Mouse (Mus musculus): Measurements from ENCODE around the gene Tnfrsf13c. TPM values are rescaled to one million over a fixed set of nuclear protein-coding genes. Genes with fewer than 3 reads are reported as not detected.
A peak's percentile ranks its signal among the peaks of the same experiment; 100 is the strongest.

Tnfrsf13c gene
- polyA plus RNA-seq, 1 experiment from 2014 or later: 0.20 TPM

GRCm38 (mm10) chr15:82223251-82223650 lies 918 bp downstream of the Tnfrsf13c start:
- Histone ChIP-seq H3K4me1 (peaks cover 25% of the 10 kb centered on the region), H3K27me3 (ENCODE audit: insufficient read depth, poor library complexity, severe bottlenecking) (peaks cover 81% of the 10 kb centered on the region), H3K36me3 (no peaks in the 10 kb centered on the region), H3K9me3 (no peaks in the 10 kb centered on the region), H3K4me3 (peak overlapping the region; percentile 56), H3K27ac (0 out of 2 replicates have a peak overlapping the region, but pooled peaks have one; percentile 7)
- WGBS: 13% methylated on average over 7 of the region's 7 CpGs
- DNase-seq (ENCODE audit: low spot score): no peak

GRCm38 (mm10) chr15:82221104-82221860 lies 2.9 kb downstream of the Tnfrsf13c start:
- Histone ChIP-seq H3K4me3 (no peak overlapping the region), H3K27me3 (ENCODE audit: insufficient read depth, poor library complexity, severe bottlenecking) (peaks cover 91% of the 10 kb centered on the region), H3K4me1 (peaks cover 38% of the 10 kb centered on the region), H3K36me3 (no peaks in the 10 kb centered on the region), H3K27ac (0 out of 2 replicates have a peak overlapping the region, but pooled peaks have one; percentile 4), H3K9me3 (no peaks in the 10 kb centered on the region)
- WGBS: 64% methylated on average over 14 of the region's 14 CpGs
- DNase-seq (ENCODE audit: low spot score): no peak

GRCm38 (mm10) chr15:82220003-82220675 lies 4.0 kb downstream of the Tnfrsf13c start:
- Histone ChIP-seq H3K27ac (no peak overlapping the region), H3K4me3 (no peak overlapping the region), H3K4me1 (peaks cover 46% of the 10 kb centered on the region), H3K27me3 (ENCODE audit: insufficient read depth, poor library complexity, severe bottlenecking) (peaks cover 92% of the 10 kb centered on the region), H3K36me3 (no peaks in the 10 kb centered on the region), H3K9me3 (no peaks in the 10 kb centered on the region)
- 65% methylated on average over 12 of the region's 12 CpGs for WGBS
- no peak for DNase-seq (ENCODE audit: low spot score)

DNA sequence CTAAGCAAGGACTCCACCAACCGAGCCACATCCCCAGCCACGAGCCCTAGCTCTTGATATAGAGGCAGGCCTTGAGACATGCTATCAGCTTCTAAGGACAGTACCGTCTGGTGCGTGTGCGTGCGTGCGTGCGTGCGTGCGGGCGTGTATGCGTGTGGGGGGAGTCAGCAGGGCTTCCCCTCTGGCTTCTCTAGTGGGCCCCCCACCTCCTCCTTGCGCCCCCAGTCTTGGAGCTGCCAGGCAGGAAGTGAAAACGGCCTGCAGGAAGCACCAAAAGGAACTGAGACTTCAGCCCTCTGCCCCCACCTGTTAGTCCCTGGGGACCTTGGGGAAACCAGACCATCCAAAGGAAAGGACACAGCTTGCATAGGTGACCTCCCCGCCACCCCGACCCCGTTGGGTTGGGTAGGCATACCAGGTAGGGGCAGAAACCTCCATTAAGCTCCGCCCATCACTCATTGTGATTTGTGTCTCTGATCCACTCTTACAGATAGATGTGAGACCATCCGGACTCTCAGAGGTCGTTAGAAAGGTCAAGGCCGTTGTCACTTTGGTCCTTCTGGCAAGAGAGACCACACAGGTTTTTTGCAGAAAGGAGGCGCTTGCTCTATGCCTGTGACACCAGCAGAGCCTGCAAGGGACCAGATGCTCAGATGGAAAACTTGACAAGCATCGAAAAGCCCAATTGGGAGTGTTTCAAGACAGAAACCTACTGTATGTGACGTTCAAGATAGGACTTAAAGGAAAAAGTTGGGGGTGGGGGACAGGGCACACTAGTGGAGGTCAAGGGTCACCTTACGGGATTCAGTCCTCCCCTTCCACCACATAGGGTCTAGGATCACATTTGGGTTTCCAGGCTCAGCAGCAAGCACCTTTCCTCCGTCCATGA lies 5.1 kb downstream of the Tnfrsf13c start:
- peaks cover 92% of the 10 kb centered on the region for H3K27me3 ChIP-seq (ENCODE audit: insufficient read depth, poor library complexity, severe bottlenecking)
- H3K4me1 ChIP-seq: peaks cover 38% of the 10 kb centered on the region
- WGBS: 71% methylated on average over 26 of the region's 26 CpGs
- no peak overlapping the region for H3K4me3 ChIP-seq
- no peak for DNase-seq (ENCODE audit: low spot score)
- no peak overlapping the region for H3K27ac ChIP-seq
- no peaks in the 10 kb centered on the region for H3K36me3 ChIP-seq
- H3K9me3 ChIP-seq: no peaks in the 10 kb centered on the region

GRCm38 (mm10) chr15:82217980-82218379 lies 6.2 kb downstream of the Tnfrsf13c start:
- Histone ChIP-seq H3K9me3 (no peaks in the 10 kb centered on the region), H3K4me3 (no peak overlapping the region), H3K27me3 (ENCODE audit: insufficient read depth, poor library complexity, severe bottlenecking) (peaks cover 92% of the 10 kb centered on the region), H3K4me1 (peaks cover 32% of the 10 kb centered on the region), H3K27ac (no peak overlapping the region), H3K36me3 (no peaks in the 10 kb centered on the region)
- no peak for DNase-seq (ENCODE audit: low spot score)
- 26% methylated on average over 9 of the region's 9 CpGs for WGBS

DNA sequence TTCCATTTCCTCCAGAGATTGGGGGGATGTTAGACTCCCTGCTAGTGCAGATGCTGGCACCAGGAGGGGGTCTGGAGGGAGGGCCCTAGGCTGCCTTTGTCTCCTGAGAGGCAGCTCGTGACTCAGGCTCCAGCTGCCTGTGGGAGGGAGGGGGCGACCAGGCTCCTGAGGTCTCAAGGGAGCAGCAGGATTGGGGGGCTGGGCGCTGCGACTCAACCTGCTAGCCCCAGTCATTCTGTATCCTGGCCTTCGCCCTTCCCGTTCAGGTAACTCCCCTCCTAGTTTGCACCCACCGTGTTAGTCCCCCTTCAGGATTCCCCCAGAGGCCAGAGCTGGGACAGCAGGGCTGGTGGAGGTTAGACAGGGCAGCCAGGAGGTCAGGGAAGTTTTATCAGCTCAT lies 7.1 kb downstream of the Tnfrsf13c start:
- no peaks in the 10 kb centered on the region for H3K9me3 ChIP-seq
- no peak overlapping the region for H3K27ac ChIP-seq
- H3K4me3 ChIP-seq: no peak overlapping the region
- 15% methylated on average over 7 of the region's 7 CpGs for WGBS
- H3K27me3 ChIP-seq (ENCODE audit: insufficient read depth, poor library complexity, severe bottlenecking): peaks cover 92% of the 10 kb centered on the region
- no peaks in the 10 kb centered on the region for H3K36me3 ChIP-seq
- no peak for DNase-seq (ENCODE audit: low spot score)
- H3K4me1 ChIP-seq: peaks cover 39% of the 10 kb centered on the region

- no peak overlapping the region for H3K4me3 ChIP-seq
- H3K27me3 ChIP-seq (ENCODE audit: insufficient read depth, poor library complexity, severe bottlenecking): peaks cover 92% of the 10 kb centered on the region
- no peaks in the 10 kb centered on the region for H3K9me3 ChIP-seq
- no peak for DNase-seq (ENCODE audit: low spot score)
- no peak overlapping the region; the same call in 1 of the 2 replicates for H3K27ac ChIP-seq
- peaks cover 46% of the 10 kb centered on the region for H3K4me1 ChIP-seq
- H3K36me3 ChIP-seq: no peaks in the 10 kb centered on the region
- 44% methylated on average over 20 of the region's 20 CpGs for WGBS
These were observed 7.9 kb downstream of the Tnfrsf13c start for GRCm38 (mm10) chr15:82216142-82216827.

DNA sequence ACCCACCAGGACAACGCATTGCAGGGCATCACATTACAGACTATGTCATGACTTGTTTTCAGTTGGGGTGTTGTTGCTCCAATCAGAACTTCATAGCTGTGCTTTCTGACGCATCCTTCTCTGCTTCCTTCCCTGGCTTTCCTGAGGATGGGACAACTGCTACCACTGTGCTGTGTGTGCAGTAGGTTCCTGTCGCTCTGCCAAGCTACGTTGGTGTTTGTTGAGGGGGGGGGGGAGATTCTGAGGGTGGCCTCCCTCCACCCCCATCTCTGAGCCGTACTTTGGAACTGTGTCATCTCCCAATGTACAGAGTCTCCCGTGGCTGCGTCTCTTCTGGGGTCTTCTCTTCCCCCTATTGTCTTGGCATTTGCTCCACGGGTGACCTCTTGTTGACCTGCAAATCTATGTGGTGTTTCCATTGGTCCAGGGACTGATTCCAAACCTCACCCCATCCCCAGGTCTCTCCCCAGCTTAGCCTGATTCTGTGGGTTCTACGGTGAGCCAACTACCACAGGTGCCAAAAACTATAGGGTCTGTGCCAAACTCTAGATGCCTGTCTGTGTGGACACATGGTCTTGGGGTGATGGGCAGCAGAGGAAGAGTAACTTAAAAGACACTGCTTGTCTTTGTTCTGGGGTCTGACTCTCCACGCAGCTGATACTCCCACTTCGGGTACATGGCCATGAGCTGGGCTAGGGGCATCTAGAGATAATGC lies 8.7 kb downstream of the Tnfrsf13c start:
- no peak for DNase-seq (ENCODE audit: low spot score)
- 36% methylated on average over 11 of the region's 11 CpGs for WGBS
- peaks cover 47% of the 10 kb centered on the region for H3K4me1 ChIP-seq
- no peak overlapping the region for H3K4me3 ChIP-seq
- no peaks in the 10 kb centered on the region for H3K9me3 ChIP-seq
- H3K27me3 ChIP-seq (ENCODE audit: insufficient read depth, poor library complexity, severe bottlenecking): peaks cover 92% of the 10 kb centered on the region
- no peaks in the 10 kb centered on the region for H3K36me3 ChIP-seq
- no peak overlapping the region for H3K27ac ChIP-seq

DNA sequence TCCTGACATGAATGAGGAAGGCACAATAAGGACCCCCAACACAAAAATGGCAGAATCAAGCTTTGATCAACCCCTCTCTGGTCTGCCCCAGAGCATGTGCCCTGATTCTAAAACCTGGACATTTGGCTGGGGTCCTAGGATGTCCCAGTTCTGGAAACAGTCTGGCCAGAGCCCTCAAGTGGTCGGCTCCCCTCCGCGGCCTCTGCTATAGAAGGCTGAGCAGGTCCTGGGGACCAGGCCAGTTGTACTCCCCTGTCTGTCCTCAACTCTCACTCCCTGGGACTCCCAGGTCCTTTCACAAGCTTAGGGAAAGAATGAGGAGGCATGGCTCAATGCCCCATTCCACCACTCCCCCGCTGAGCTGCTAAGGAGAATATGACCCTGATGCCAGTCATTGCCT lies 10.9 kb downstream of the Tnfrsf13c start:
- Histone ChIP-seq H3K36me3 (no peaks in the 10 kb centered on the region), H3K4me1 (peaks cover 42% of the 10 kb centered on the region), H3K4me3 (no peak overlapping the region), H3K27ac (no peak overlapping the region), H3K27me3 (ENCODE audit: insufficient read depth, poor library complexity, severe bottlenecking) (peaks cover 98% of the 10 kb centered on the region), H3K9me3 (no peaks in the 10 kb centered on the region)
- 10% methylated on average over 4 of the region's 4 CpGs for WGBS
- no peak for DNase-seq (ENCODE audit: low spot score)

GRCm38 (mm10) chr15:82212752-82213063 lies 11.5 kb downstream of the Tnfrsf13c start, which contains the start of gene Shisa8:
TSS of gene Shisa8 (minus strand) at chr15:82212815.
- Histone ChIP-seq H3K4me3 (peak within 1 kb of the TSS; percentile 64), H3K27ac (peak within 1 kb of the TSS; percentile 68), H3K27me3 (ENCODE audit: insufficient read depth, poor library complexity, severe bottlenecking) (peaks cover 98% of the 10 kb centered on the region), H3K9me3 (no peaks in the 10 kb centered on the region), H3K36me3 (no peaks in the 10 kb centered on the region), H3K4me1 (peaks cover 40% of the 10 kb centered on the region)
- 0% methylated on average over 10 of the region's 34 CpGs for WGBS
- no peak for DNase-seq (ENCODE audit: low spot score)

- under 1% methylated on average over 109 of the region's 112 CpGs for WGBS
- peak overlapping the region; percentile 68 for H3K27ac ChIP-seq
- H3K4me1 ChIP-seq: peaks cover 43% of the 10 kb centered on the region
- no peaks in the 10 kb centered on the region for H3K9me3 ChIP-seq
- H3K36me3 ChIP-seq: no peaks in the 10 kb centered on the region
- no peak for DNase-seq (ENCODE audit: low spot score)
- peaks cover 100% of the 10 kb centered on the region for H3K27me3 ChIP-seq (ENCODE audit: insufficient read depth, poor library complexity, severe bottlenecking)
- peak overlapping the region; percentile 64 for H3K4me3 ChIP-seq
These were observed 12.0 kb downstream of the Tnfrsf13c start for GRCm38 (mm10) chr15:82211911-82212751.

All from heart, embryonic 10.5 days (tissue).